Mouse (Mus musculus) adrenal gland, postnatal 14 days (tissue): ENCODE measurements around the gene Lhx2. TPM values are rescaled to one million over a fixed set of nuclear protein-coding genes. Genes with fewer than 3 reads are reported as not detected.

Experiments
- DNase-seq: peaks from one replicate; pipeline ENCODE4 v3.0.0; 2021; ENCODE audit warnings: mixed read lengths
- total RNA-seq: library from RNA; stranded (reverse); gene quantifications from 2 replicates; pipeline ENCODE4 v1.2.3, GENCODE M21; 2021

Gene Lhx2
- total RNA-seq, 1 experiment from 2014 or later = 1.0 TPM

DNA sequence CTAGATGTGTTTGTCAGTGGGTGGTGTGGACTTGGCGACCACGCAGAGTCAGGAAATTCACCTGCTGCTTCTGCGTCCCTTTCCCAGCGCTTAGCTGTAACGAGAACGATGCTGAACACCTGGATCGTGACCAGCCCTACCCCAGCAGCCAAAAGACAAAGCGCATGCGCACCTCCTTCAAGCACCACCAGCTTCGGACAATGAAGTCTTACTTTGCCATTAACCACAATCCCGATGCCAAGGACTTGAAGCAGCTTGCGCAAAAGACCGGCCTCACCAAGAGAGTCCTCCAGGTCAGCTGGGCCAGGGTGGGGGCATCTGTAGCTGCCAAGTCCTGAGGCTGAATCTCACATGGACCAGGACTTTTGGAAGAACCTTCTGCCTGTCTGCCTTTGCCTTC is 20.7 kb downstream of the Lhx2 start:
- no peak for DNase-seq

DNA sequence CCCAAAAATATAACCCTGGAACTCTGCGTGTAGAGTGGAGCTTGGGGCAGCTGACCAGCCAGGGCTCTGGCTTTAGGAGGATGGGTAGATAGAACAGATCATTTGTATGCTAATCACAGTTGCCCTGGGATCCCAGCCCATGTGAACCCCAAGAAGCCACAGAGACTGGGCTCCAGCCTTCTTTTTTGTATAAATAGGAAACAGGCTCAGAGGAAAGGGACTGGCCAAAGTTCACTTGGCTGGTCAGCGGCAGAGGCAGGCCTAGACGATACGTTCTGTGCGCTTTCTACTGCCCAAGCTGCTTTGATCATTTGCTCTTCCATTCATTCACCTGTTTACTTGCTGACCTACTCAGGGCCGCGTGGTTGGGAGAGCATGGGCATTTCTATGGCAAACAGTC is 27.1 kb downstream of the Lhx2 start:
- no peak for DNase-seq

- DNase-seq = no peak
Observed at GRCm38 (mm10) chr2:38367023-38367422, 27.9 kb downstream of the Lhx2 start.

GRCm38 (mm10) chr2:38367852-38368251 is 28.8 kb downstream of the Lhx2 start:
- no peak for DNase-seq

DNA sequence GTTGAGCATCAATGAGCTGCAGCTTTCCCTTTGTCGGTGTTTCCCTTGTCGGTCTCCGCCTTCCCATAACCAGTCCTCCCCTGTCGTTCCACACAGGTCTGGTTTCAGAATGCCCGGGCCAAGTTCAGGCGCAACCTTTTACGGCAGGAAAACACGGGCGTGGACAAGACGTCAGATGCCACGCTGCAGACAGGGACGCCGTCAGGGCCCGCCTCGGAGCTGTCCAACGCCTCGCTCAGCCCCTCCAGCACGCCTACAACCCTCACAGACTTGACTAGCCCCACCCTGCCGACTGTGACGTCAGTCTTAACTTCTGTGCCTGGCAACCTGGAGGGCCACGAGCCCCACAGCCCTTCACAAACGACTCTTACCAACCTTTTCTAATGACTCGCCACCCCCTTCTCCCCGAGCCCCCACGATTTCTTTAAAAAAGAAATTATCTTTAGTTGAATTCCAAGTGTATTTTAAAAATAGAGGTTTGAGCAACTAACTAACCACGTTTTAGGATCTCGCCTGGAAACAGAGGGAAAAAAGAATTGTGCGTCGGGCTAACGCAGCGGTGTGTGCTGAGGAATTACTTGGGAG is 29.8 kb downstream of the Lhx2 start:
- peak; percentile 75 for DNase-seq

DNA sequence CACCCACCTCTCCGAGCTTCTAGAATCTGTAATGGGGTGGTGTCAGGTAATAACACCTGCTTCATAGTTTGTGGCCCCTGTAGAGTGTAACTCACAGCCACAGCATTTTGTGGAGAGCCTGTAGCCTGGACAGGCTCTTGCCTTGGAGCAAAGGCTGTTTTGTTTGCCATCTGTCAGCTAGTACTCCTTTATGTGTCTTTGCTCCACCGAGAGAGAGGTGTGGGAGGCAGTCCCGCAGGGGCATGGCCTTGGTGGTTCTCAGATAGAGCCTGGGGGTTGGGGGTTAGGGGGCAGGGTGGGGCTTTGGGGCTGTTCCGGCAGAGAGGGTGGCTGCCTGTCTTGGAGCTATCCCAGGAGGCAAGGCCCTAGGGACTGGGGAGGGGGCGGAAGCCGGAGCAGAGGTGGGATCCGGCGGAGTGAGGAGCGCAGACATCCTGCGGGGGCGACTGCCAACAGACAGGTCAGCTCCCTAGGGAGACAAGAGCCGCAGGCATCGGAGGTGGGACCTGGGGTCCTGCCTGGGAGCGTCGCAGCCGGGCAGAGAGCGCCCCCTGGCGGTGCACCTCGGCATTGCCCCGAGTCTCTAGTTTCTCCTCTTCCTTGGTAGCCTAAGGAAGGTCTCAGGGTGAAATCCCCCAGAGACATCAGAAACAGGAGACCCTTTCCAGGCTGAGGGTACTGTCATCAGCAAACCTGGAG is 36.7 kb downstream of the Lhx2 start:
- peak; percentile 80 for DNase-seq

DNA sequence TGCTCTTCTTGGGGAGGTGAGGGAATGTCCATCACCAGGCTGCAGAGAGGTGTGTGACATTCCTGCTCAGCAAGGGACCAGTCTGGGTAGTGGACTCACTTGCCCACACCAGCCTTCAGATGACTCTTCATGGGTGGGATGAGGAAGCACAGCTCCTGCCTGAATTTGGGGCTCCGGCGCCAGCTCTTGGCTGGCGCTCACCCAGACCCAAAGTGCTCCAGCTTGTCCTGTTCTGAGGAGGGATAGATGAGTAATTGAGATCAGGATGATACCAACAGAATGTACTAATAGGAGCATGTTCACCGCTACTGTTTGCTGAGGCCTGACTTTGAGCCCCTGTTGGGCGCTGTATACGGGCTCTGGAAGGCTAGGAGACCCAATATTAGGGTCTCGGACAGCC is 38.2 kb downstream of the Lhx2 start:
- no peak for DNase-seq

DNA sequence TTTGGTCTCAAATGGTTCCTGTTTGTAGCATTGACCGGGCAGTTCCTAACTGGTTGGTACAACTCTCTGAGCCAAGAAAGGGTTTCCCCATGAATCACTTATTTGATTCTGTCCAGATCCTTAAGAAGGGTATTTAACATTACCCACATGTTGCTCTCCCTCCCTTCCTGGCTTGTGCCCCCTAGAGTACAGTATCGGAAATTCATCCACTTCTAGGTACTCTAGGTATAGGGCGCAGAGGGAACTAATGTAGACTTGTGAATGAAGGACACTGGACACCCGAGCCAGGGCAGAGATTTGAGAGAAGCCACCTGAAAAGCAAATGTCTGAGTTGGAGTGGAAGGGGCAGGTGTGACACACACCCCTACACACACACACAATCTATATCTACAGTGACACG is 39.3 kb downstream of the Lhx2 start:
- DNase-seq = no peak

- DNase-seq = peak; percentile 25
Observed at GRCm38 (mm10) chr2:38378849-38379545, 39.9 kb downstream of the Lhx2 start.

- DNase-seq = no peak
Observed at GRCm38 (mm10) chr2:38379546-38379870, 40.4 kb downstream of the Lhx2 start.

DNA sequence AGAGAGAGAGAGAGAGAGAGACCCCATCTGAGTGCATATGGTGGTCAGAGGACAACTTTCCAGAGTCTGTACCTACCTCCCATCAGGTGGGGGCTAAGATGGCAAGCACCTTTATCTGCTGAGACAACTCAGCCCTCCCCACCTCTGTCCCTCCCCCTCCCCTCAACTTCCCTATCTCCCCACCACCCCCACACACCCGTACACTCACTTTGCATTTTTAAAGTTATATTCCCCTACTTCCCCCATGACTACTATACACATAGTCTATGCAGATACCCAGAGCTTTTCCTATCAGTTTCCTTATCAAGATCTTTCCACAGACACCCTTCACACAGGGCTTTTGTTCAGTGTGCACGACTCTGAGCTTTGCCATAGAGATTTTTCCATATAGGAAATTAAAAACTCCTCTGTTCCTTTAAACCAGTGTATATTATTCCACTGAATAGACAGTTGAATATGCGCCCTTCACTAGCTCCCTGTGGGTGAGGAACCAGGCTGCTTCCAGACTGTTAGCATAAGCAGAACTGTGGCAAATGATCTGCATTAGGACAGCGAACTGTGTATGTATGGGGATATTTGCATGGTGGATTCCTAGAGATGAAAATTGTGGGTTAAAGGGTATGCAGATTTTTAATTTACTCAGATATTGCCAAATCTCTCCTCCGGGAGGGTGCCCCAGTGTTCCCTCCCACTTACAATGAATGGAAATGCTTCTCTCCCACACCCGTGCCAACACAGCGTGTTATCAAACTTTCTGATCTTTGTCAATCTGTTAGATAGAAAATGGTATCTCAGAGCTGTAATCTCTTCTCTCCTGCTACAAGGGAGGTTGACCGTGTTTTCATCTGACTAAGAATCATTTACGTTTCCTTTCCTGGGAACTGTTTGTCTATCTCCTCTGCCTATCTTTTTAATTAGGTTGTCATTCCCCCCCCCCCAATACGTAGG is 41.3 kb downstream of the Lhx2 start:
- DNase-seq = no peak

- DNase-seq = no peak
Observed at GRCm38 (mm10) chr2:38387568-38388262, 48.6 kb downstream of the Lhx2 start.

DNA sequence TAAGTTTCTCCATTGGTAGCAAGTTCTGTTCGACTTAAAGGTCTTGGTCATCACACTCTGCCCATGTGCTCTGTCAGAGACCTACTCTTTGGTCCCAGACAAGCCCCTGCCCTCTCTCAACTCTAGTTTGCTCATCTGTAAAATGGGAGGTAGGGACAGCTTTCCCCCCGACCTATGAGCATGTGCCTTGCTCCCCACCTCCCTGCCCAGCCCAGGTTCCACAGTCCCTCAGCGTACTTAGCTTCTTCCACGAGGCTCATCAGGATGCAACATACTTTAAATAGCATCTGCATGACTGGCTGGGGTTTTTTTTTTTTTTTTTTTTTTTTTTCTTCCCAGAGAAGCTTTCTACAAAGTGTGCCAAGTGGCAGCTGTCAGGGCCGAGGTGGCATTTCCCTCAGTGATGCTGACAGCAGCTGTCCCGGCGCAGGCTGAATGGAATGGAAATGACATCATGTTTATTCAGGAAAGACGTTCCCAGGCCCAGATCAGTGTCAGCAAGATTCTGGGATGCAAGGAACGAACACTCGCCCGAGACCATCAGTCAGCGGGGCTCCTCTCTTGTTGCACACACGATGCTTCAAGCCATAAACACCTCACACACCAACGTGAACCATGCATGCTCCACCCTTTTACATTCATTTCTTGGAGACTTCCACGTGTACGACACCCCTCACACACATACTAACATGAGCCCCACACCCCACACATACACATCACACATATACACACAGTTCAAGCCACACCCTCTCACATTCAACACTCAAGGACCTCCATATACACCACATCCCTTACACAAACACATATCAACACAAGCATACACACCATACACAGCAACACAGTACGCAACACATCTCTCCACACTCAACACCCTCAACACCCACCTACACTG is 56.1 kb downstream of the Lhx2 start:
- no peak for DNase-seq

DNA sequence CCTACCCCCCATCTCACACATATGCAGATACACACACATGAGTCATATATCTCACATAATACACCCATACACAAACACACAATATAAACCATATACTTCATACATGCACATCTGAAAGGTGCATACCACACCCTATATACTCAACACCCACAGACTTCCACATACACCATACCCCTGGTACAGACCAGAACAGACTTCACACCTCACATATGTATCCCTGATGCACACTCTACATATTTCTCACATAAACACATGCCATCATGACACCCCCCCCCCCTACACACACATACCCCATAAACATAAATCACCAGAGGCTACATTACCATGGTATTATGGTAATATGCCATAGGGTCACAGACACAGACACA is 56.8 kb downstream of the Lhx2 start:
- DNase-seq = no peak

GRCm38 (mm10) chr2:38397306-38397705 is 58.2 kb downstream of the Lhx2 start:
- DNase-seq = no peak

GRCm38 (mm10) chr2:38397882-38398281 is 58.8 kb downstream of the Lhx2 start:
- no peak for DNase-seq

DNA sequence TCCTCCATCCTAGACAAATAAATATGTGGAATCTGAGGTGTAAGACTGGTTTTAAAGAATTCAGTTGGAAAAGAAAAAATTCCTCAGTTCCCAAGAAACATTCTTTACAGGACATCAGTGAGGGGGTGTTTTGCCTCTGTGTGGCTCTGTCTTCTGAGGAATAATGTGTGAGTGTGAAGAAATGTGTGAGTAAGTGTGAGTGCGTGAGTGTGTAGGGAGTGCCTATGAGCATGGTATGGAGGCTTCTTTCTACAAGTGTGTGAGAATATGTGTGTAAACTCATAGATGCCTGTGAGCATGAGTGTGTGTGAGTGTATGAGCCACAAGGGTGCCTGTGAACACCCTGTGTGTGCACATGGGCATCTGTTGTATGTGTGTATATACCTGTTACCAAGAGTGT is 63.5 kb downstream of the Lhx2 start:
- no peak for DNase-seq

DNA sequence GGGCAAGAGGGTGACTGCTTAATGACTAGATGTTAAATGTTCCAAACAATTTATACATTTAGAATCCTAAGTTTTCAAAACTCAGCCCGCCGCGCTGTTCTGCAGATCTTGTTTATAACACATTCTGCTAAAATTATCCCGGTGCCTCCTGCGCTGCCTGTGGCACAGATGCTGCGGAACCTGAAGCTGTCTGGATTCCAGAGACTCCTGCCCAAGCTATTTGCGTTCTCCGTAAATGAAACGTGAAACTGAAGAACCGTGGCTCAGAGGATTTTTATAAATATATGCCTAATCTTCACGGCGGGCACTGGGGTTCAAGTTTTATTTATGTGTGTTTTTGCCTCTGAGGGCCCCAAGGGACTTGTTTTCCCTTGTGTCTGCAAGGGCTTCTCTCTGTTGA is 64.2 kb downstream of the Lhx2 start:
- DNase-seq = no peak

DNA sequence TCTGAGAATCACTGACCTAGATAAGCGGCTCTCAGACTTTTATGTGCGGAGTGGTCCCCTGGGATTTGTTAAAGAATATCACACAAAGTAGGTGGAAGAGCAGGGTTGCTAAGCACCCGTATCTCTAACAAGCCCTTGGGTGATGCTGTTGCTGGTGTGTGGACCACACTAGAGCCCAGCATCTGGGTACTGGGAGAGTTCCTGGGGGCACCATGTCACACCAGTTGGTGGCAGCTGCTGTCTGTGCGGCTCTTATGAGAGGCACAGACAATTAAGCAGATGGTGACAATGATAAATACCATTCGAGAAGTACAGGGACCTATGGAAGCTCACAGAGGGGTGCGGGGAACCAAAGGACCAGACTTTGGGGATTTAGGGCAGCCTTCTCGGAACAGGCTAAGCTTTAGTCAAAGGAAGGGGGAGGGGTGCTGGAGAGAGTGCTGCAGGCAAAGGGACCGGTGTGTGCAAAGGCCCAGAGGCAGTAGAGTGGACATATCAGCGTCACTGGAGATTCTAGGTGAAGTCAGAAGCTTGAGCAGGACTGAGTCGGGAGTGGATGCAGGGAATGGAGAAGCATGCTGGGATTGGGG is 65.0 kb downstream of the Lhx2 start:
- DNase-seq = no peak

DNA sequence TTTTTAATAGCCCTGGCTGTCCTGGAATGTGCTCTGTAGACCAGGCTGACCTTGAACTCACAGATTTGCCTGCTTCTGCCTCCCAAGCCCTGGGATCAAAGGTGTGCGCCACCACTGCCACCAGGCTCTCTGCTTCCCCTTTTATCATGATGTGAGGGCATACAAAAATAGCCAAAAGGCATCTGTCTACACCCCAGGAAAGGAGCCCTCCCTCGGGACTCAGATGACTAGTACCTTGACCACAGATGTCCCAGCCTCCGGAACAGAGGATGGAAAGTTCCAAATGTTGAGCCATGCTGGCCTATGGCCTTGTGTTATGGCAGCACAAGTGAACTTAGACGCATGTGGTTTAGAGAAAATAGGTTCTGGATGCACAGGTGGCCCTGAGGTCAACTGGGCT is 66.3 kb downstream of the Lhx2 start:
- DNase-seq = no peak

DNA sequence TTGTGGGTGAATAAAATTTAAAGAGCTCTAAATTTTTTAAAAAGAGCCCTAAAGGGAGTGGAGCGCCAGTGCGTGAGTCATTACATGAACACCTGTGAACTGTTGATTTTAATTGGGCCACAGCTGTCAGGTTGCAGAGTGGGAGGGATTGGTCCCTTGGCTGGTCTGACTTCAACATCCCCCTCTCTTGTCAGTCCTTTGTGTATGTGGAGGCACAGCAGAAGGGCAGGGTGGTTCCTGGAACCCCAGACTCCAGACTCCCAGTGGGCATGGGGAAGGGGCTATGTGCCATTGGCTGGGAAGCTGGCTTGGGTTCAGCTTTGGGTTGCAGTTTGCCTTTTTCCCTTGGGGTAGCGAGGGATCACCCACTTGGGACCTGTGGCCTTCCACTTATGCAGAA is 70.2 kb downstream of the Lhx2 start:
- DNase-seq = no peak
